Mouse (Mus musculus): Measurements from ENCODE around the gene Dazap1.

Gene Dazap1

GRCm38 (mm10) chr10:80300672-80301181, 39.4 kb downstream of the Dazap1 start:
- DNase-seq, result no peak

GRCm38 (mm10) chr10:80301256-80302081, 40.2 kb downstream of the Dazap1 start:
- no peak for DNase-seq

GRCm38 (mm10) chr10:80302082-80302355, 40.7 kb downstream of the Dazap1 start:
- no peak for DNase-seq

- no peak for DNase-seq
These were observed 41.2 kb downstream of the Dazap1 start for GRCm38 (mm10) chr10:80302471-80302881.

GRCm38 (mm10) chr10:80304458-80304857, 43.2 kb downstream of the Dazap1 start:
- DNase-seq, result no peak

GRCm38 (mm10) chr10:80304862-80305261, 43.6 kb downstream of the Dazap1 start:
- peak; percentile 48 for DNase-seq

DNA sequence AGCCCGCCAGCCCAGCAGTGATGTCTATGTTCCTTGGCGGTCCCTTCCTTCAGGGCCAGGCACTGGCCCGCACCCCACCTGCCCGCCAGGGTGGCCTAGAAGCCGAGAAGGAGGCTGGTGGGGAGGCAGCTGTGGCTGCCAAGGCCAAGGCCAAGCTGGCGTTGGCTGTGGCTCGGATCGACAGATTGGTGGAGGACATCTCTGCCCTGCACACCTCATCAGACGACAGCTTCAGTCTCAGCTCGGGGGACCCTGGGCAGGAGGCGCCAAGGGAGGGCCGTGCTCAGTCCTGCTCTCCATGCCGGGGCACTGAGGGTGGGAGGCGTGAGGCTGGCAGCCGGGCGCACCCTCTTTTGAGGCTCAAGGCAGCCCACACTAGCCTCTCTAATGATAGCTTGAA, 50.3 kb downstream of the Dazap1 start:
- no peak for DNase-seq

- no peak for DNase-seq
These were observed 51.6 kb downstream of the Dazap1 start for GRCm38 (mm10) chr10:80312586-80313504.

GRCm38 (mm10) chr10:80313627-80314201, 52.4 kb downstream of the Dazap1 start:
- DNase-seq, result no peak

DNA sequence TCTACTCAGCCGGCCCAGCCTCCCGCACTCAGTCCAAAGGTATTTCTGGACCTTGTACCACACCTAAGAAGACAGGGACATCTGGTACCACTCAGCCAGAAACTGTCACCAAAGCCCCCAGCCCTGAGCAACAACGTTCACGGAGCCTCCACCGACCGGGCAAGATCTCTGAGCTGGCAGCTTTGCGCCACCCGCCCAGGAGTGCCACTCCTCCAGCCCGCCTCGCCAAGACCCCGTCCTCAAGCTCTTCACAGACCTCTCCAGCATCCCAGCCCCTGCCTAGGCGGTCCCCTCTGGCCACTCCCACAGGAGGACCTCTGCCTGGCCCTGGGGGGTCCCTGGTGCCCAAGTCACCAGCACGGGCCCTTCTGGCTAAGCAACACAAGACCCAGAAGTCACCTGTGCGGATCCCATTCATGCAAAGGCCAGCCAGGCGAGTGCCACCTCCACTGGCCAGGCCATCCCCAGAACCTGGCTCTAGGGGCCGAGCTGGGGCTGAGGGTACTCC, 53.3 kb downstream of the Dazap1 start:
- no peak for DNase-seq

DNA sequence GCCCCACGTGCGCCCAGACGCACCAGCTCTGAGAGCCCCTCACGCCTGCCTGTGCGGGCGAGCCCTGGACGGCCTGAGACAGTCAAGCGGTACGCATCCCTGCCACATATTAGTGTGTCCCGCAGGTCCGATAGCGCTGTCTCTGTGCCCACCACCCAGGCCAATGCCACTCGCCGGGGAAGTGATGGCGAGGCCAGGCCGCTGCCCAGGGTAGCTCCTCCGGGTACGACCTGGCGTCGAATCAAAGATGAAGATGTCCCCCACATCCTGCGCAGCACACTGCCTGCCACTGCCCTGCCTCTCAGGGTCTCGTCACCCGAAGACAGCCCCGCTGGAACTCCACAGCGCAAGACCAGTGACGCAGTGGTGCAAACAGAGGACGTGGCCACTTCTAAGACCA, 54.0 kb downstream of the Dazap1 start:
- no peak for DNase-seq

DNA sequence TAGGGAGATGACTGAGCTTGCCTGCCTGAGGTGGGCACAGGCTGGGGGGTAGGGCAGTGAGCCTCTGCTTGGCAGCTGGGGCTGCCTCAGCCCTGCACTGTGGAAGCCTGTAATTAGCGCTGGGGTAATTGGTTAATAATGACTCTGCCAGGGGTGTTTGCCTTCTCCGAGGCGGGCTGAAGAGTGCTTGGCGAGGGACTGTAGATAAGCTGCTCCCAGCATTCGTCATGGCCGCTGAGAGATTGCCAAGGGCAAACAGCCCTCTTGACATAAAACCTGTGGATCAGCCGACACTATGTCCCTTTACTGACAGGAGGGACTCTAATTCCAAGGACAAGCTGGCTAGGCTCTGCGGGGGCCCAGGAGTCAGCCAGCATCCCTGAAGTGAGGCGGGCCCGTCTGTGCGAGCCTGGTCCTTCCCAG, 55.1 kb downstream of the Dazap1 start:
- no peak for DNase-seq

GRCm38 (mm10) chr10:80317011-80317410, 55.7 kb downstream of the Dazap1 start:
- DNase-seq, result no peak

GRCm38 (mm10) chr10:80320340-80320760, 59.1 kb downstream of the Dazap1 start, which contains the start of gene 2310011J03Rik:
Gene 2310011J03Rik (minus strand): TSS chr10:80320537.
- DNase-seq, result peak; percentile 89

DNA sequence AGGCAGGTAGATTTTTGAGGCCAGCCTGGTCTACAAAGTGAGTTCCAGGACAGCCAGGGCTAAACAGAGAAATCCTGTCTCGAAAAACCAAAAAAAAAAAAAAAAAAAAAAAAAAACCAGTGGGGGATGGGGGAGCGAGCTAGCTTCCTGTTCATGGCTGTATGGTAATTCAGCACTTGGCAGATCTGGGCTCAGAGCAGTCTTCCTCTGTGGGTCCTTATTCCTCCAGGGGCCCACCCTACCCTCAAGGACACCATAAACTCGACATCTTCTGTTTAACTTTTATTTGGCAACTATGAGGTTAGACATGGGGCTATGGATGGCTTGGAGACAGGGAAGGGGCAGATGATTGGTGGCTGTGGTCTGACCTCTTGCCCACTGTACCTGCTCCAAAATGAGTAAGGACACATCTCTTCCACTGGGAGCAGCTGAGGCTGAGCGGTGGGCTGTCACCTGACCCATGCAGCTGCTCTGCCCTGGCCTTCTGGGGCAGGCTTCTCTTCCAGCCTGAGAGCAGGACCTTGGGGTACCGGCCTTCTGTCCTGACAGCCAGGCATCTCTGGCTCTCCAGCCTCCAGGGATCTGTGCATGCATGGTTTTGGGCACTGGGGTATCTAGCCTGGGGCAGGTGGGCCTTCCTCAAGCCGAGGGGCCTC, 59.9 kb downstream of the Dazap1 start:
- no peak for DNase-seq

DNA sequence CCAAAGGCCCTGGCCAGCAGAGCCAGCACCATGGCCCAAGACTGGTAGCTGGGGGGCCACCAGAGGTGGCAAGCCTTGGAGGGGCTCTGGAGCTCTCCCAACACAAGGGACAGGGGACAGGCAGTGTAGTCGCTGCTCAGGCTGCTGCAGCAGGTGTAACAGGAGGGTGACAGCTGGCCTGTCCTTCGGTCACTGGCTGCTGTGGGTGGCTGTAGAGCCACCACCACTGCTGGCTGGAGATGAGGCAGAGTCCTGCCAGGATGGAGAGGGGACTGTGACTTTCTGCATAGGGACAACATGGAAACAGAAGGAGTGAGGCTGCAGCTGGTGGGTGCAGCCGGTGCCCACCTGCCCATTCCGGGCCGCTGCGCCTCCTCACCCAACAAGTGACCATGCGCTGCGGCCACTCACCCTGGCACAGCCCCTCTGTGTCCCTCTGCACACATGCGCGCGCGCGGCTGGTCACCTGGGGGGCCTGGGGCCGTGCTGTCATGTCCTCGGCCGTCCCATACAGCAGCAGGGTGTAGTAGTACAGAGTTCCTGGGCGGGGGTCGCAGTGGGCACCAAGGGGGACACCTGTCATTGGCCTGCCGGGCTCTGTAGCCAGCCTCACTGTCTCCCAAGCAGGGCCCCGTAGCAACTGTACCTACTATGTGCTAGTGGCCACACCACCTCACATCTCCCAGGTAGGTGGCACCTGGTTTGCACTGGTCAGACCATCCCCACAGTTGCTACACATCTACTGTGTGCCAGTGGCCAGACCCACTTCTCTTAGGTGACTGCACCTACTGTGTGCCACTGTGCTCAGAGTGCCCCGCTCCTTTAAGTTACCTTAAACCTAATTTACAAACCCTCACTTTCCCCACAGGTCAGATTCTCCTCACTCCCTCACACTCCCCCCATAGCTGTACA, 60.6 kb downstream of the Dazap1 start:
- DNase-seq, result no peak

DNA sequence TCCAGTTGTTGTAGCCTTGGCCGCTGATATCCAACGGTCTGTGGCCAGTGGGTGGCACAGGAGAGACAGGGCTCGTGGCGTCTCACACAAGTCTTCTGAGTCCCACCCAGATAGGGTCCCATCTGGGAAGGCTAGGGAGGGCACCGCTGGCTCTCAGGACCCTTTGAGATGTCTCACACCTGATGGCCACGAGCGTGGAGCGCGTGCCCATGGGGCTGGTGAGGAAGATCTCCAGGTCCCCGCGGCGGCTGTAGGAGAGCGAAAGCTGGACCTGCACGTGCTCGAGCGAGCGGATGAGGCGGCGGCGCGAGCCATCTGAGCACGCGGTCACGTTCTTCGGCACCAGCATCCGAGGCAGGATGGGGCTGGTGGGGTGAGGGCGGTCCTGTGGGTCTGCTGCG, 61.5 kb downstream of the Dazap1 start:
- DNase-seq, result peak; percentile 32

- peak; percentile 56 for DNase-seq
These were observed 62.2 kb downstream of the Dazap1 start for GRCm38 (mm10) chr10:80323261-80324119.

DNA sequence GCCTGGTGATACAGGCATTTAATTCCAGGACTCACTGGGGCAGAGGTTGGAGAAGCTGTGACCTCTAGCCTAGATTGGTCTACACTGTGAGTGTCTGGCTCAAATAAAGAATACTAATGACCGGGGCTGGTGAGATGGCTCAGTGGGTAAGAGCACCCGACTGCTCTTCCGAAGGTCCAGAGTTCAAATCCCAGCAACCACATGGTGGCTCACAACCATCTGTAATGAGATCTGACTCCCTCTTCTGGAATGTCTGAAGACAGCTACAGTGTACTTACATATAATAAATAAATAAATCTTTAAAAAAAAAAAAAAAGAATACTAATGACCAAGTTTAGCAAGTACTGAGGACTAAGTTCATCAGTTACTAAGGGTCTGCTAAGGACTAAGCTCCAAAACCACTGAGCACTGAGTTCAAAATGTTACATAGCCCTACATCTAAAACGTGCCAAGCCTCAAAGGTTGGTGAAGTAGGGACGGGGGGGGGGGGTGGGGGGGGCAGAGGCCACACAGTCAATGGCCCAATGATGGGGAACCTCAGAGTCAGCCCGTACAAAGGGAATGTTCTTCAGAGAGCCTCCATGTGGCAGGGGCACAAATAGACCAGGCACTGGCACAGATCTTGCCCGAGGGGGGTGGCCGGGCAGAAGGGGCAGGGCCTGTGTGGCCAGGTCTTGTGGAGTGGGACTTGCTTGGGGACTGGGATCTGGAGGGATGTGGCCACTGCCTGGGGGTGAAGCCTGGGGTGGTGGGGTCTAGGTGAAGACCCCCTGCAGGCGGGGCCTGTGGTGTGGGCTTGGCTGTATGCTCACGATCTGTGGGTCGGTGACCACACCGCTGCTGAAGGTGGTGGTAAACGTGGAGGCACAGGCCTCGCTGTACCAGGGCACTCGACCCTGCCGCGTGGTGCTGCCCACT, 63.1 kb downstream of the Dazap1 start:
- DNase-seq, result no peak

Measured in thymus, postnatal 25 days (tissue).